Mouse (Mus musculus): Measurements from ENCODE around the gene Ghdc. TPM values are rescaled to one million over a fixed set of nuclear protein-coding genes. Genes with fewer than 3 reads are reported as not detected.

Ghdc gene
- total and polyA plus RNA-seq, 3 experiments = 5.7 to 9.2 TPM; not detected in 1

DNA sequence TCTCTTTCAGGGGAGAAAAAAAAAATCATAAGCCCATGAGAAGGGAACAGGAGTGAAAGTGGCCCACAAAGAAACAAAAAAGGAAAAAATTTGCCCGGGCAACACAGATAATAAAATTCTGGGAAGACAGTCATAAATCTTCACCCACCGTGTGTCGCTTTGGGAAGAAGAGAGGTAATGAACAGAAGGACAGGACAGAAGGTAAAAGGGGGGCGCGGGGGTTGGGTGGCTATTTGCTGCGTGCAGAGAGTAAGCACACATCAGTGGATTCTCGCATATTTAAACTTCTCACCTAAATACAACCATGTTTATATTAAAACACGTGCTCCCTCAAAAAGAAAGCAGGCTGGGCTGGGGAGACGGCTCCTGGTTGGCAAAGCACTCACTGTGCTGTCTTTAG lies 46.6 kb upstream of the Ghdc start:
- no peaks in the 10 kb centered on the region for H3K27me3 ChIP-seq (ENCODE audit: control insufficient read depth in 1 of 2, insufficient read depth in 2 of 2, low read length in 2 of 2)
- no peak overlapping the region for H3K27ac ChIP-seq (ENCODE audit: control insufficient read depth, low read depth, low read length)
- peaks cover 0 to 19% of the 10 kb centered on the region in 2 experiments; a peak in 2 of 4 replicates for H3K36me3 ChIP-seq (ENCODE audit: control insufficient read depth in 1 of 2, insufficient read depth in 2 of 2, low read length in 2 of 2)
- no peak for DNase-seq (ENCODE audit: low read depth, low spot score)
- TF ChIP-seq POLR2AphosphoS5 (IDR thresholded peaks at IDR 0.05; ENCODE audit: borderline replicate concordance, low read depth, low read length) (no peak), POLR2A (IDR thresholded peaks at IDR 0.05; ENCODE audit: control insufficient read depth in 1 of 2, insufficient read depth in 1 of 2, low read depth in 1 of 2, low read length in 2 of 2, poor library complexity in 1 of 2) (no peak), KAT2A (conservative IDR thresholded peaks at IDR 0.05; ENCODE audit: low read depth, low read length) (no peak), EP300 (IDR thresholded peaks at IDR 0.05; ENCODE audit: low read depth in 1 of 2, low read length in 2 of 2) (no peak), TCF12 (IDR thresholded peaks at IDR 0.05; ENCODE audit: low read depth, low read length) (no peak), POLR2AphosphoS2 (IDR thresholded peaks at IDR 0.05; ENCODE audit: low read length) (no peak), ETS1 (IDR thresholded peaks at IDR 0.05; ENCODE audit: low read depth, low read length) (no peak), CTCF (IDR thresholded peaks at IDR 0.05 in 2 of 3, conservative IDR thresholded peaks at IDR 0.05 in 1 of 3; ENCODE audit: control insufficient read depth in 1 of 3, insufficient read depth in 1 of 3, low read depth in 2 of 3, low read length in 3 of 3, poor library complexity in 1 of 3, severe bottlenecking in 1 of 3) (no peak), MAFK (IDR thresholded peaks at IDR 0.05; ENCODE audit: borderline replicate concordance, low read depth, low read length) (no peak), MXI1 (IDR thresholded peaks at IDR 0.05; ENCODE audit: low read depth, low read length) (no peak), GABPA (IDR thresholded peaks at IDR 0.05; ENCODE audit: low read depth, low read length) (no peak), GATA1 (IDR thresholded peaks at IDR 0.05; ENCODE audit: low read depth, low read length) (no peak), NRF1 (IDR thresholded peaks at IDR 0.05; ENCODE audit: insufficient read depth, low read depth, low read length, poor library complexity, severe bottlenecking) (no peak), TAL1 (IDR thresholded peaks at IDR 0.05; ENCODE audit: low read length) (no peak), ELF1 (IDR thresholded peaks at IDR 0.05; ENCODE audit: low read depth, low read length) (no peak)
- H3K9ac ChIP-seq (ENCODE audit: control insufficient read depth, low read depth, low read length, poor library complexity, severe bottlenecking) = no peak overlapping the region
- no peaks in the 10 kb centered on the region for H3K9me3 ChIP-seq (replicated peaks; ENCODE audit: insufficient read depth, low read length)
- peaks cover 12 to 38% of the 10 kb centered on the region in 2 experiments for H3K4me1 ChIP-seq (ENCODE audit: control insufficient read depth in 1 of 2, insufficient read depth in 2 of 2, low read length in 2 of 2)
- H3K4me3 ChIP-seq (ENCODE audit: control insufficient read depth in 1 of 2, insufficient read depth in 1 of 2, low read depth in 2 of 2, low read length in 2 of 2) = no peak overlapping the region
- peaks cover 13% of the 10 kb centered on the region; the same call in 1 of the 2 replicates for H3K79me2 ChIP-seq (ENCODE audit: control insufficient read depth, insufficient read depth, low read length, poor library complexity)

DNA sequence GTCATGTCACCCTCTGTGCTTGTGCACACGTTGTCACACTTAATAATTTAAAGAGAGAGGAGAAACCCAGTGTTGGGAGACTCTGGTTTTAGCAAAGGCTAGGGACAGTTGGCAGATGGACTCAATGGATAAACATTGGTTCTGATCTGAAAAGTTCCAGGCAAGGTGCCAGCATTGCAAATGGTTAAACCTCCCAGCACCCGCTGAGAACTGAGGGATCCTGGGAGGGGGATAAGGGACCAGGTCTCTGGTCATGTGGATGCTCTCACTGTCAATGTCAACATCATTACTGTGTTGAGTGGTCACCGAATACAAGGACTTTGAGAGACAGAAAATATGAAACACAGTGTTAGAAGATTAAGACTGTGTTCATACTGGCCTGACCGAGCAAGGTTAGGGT lies 46.0 kb upstream of the Ghdc start:
- no peak for TF ChIP-seq POLR2AphosphoS5 (IDR thresholded peaks at IDR 0.05; ENCODE audit: borderline replicate concordance, low read depth, low read length)
- TF ChIP-seq UBTF (IDR thresholded peaks at IDR 0.05; ENCODE audit: borderline replicate concordance, insufficient read depth, low read depth, low read length) = no peak
- TF ChIP-seq RCOR1 (IDR thresholded peaks at IDR 0.05; ENCODE audit: low read depth, low read length) = no peak
- no peak for TF ChIP-seq ZNF384 (IDR thresholded peaks at IDR 0.05; ENCODE audit: low read depth, low read length)
- TF ChIP-seq NRF1 (IDR thresholded peaks at IDR 0.05; ENCODE audit: insufficient read depth, low read depth, low read length, poor library complexity, severe bottlenecking) = no peak
- no peak for TF ChIP-seq CHD2 (IDR thresholded peaks at IDR 0.05; ENCODE audit: low read length)
- no peak for TF ChIP-seq SIN3A (IDR thresholded peaks at IDR 0.05; ENCODE audit: low read length)
- no peak for DNase-seq (ENCODE audit: low read depth, low spot score)
- peaks cover 11% of the 10 kb centered on the region; the same call in 1 of the 2 replicates for H3K79me2 ChIP-seq (ENCODE audit: control insufficient read depth, insufficient read depth, low read length, poor library complexity)
- peaks cover 0 to 18% of the 10 kb centered on the region in 2 experiments; a peak in 3 of 4 replicates for H3K36me3 ChIP-seq (ENCODE audit: control insufficient read depth in 1 of 2, insufficient read depth in 2 of 2, low read length in 2 of 2)
- H3K9me3 ChIP-seq (replicated peaks; ENCODE audit: insufficient read depth, low read length) = no peaks in the 10 kb centered on the region
- no peak overlapping the region for H3K27ac ChIP-seq (ENCODE audit: control insufficient read depth, low read depth, low read length)
- H3K9ac ChIP-seq (ENCODE audit: control insufficient read depth, low read depth, low read length, poor library complexity, severe bottlenecking) = no peak overlapping the region
- no peak overlapping the region for H3K4me3 ChIP-seq (ENCODE audit: control insufficient read depth in 1 of 2, insufficient read depth in 1 of 2, low read depth in 2 of 2, low read length in 2 of 2)
- peaks cover 12 to 35% of the 10 kb centered on the region in 2 experiments for H3K4me1 ChIP-seq (ENCODE audit: control insufficient read depth in 1 of 2, insufficient read depth in 2 of 2, low read length in 2 of 2)
- no peaks in the 10 kb centered on the region for H3K27me3 ChIP-seq (ENCODE audit: control insufficient read depth in 1 of 2, insufficient read depth in 2 of 2, low read length in 2 of 2)

Data from MEL (cell line).